Mouse (Mus musculus) lung, postnatal 25 days (tissue): ENCODE data around the gene Cdh19.

Experiments used
- DNase-seq: peaks from one replicate; pipeline ENCODE4 v3.0.0; 2022; ENCODE audit warnings: low spot score

The Cdh19 gene

DNA sequence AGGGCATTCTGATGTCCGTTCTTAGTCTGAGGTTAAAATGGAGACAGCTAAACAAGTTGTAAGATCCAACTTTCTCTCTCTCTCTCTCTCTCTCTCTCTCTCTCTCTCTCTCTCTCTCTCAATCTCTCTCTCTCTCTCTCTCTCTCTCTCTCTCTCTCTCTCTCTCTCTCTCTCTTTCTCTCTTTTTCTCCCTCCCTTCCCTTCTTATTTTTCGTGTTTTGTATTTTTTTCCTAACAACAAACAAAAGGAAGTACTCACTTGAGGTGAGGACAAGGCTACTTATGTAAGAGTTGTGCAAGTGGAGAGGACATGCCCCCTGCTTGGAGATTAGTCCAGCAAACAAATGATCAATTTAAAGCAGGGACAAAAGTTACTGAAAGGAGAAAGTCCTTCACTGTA, at the start of gene Cdh19:
TSS of gene Cdh19 (minus strand) at position 101 of the 400 bp plus-strand sequence.
- no peak for DNase-seq

DNA sequence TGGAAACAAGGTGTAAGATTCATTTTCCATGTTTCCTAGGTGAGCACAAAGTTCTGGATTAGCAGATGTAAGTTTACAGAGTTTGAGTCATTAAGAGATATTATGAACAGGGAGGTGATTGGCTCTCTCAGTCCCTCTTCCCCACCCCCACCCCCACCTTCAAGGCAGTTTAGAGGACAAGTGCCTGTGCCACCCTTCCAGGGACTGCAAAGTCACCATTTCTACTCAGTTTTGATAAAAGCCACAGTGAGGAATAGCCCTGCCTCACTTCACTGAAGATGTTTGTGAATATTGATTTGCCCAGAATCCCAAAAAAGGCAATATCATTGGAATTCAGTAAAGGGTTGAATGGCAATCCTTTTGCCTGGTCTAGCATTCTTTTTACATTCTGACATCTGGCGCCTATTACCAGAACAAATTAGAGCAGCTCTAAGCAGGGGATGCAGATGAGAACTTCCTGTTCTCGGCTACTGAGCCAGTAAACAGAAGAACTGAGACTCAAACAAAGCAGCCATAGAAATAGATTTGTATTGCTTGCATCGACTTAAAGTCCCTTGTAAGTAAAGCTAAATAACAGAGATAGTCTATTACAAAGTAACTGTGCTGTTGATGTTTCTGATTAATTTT, 43.2 kb upstream of the Cdh19 start:
- DNase-seq: no peak

DNA sequence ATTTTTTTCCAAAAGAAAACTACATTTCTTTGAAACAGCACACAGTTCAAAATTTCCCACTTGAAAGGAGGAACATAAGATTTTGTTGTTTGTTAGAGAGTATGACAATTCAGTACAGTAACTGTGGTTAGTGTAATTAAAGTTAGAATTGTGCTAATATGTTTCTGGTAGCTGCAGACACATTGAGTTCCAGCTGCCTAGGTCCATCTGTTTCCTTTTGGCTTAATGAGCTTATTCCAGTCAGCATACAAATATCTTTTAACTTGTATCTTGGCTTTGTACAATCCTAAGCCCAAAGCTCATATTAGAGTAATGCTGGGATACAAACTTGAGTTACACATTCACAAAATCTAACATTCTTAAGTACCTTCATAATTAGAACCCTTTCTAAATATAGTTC, 40.3 kb upstream of the Cdh19 start:
- DNase-seq: no peak

DNA sequence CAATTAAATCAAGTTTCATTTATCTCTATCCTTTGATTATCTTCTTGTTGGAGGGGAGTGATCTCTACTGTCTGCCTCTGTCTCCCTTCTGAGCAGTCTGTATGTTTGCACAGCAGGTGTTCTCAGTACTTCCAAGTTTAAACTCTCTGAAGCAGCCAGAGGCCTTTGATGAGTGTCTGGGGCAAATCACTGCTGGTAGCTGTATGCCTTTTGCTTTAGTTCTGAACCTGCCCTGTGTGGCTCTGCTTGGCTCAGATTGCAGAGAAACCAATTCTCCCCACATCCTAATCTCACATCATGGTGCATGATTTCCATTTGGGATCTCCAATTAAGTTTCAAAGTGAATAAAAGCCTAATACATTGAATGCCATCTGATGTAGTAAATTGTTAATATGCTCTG, 12.4 kb upstream of the Cdh19 start:
- DNase-seq: no peak

DNA sequence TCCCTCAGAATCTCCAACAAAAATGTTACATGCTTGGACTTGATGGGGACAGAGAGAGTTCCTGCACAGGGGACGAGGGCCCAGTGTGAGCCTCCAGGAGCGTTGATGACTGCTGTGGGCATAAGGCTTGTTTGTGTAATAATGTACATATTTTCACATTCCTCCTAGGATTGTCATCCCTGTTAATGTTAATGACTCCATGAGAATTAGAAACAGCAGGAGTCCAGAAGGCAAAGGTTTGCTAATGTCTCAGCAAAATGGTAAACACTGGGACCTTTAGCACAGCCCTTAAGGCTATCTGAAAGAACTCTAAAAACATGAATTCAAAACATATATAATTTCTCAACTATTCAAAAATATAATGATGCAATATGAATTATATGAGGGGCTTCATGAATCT, 8.2 kb downstream of the Cdh19 start:
- DNase-seq: no peak

DNA sequence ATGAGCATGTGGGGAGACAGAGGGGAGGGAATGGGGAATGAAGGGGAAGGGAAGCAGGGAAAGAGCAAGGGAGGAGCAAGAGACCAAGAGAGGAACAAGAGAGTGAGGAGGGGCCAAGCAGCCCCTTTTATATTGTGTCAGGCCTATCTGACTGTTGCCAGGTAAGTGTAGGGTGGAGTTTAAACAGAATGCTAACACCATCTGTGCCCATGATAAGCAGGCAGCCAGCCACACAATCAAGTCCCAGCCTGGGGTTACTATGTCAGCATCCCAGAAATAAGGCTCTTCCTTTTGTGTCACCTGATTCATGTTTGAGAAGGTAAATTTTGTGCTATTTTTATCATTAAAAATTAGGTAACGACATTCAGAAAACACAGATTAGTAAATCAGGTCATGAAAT, 67.6 kb downstream of the Cdh19 start:
- DNase-seq: no peak

DNA sequence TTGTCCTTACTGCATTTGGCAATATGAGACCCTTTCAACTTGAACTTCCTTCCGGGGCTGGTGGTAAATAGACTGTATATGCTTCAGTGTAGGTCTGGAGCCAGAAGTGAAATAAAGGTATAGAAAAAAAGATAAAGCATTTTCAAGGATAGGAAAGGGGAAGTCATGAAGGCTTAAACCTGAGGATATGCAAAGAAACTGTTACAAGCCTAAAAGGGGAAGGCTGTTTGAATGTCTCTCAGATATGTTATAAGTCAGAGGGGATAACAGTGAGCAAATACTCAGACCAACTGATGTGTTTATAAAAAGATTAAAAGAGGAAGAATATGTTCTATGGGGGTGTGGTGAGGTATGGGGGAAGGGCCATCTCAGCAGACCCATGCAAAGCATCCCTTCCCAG, 68.2 kb downstream of the Cdh19 start:
- no peak for DNase-seq

DNA sequence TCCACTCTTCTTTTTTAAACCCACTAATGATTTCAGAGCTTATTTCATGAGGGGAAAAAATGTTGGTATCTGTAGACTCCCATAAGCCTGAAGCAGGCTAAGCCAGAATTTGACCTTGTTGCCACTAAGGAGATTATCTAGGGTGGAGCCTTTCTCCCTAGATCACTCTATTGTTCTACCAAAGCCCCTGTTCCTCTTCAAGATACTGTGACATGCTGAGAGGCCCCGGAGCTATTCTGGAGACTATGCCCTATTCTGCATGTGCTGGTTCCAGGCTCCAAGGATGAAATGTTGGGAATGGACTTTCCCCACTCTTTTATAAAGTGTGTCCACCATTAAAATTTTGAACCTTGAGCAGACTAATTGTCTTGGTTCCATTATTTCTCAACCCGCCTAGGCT, 73.1 kb downstream of the Cdh19 start:
- DNase-seq: no peak
